Mouse (Mus musculus) B cell, adult 2 months (primary cell): ENCODE results near the gene Minar1.

Experiments used
- DNase-seq, 2 experiments: peaks; one replicate each; pipeline ENCODE4 v3.0.0; 2022

Minar1 gene

GRCm38 (mm10) chr9:89623006-89623760 is at the start of gene Minar1:
Minar1 (minus strand) TSS chr9:89623125.
- no peak for DNase-seq

- DNase-seq: no peak
These were observed 47.0 kb upstream of the Minar1 start for GRCm38 (mm10) chr9:89669878-89670277.

GRCm38 (mm10) chr9:89667306-89667942 is 44.5 kb upstream of the Minar1 start:
- DNase-seq: no peak

DNA sequence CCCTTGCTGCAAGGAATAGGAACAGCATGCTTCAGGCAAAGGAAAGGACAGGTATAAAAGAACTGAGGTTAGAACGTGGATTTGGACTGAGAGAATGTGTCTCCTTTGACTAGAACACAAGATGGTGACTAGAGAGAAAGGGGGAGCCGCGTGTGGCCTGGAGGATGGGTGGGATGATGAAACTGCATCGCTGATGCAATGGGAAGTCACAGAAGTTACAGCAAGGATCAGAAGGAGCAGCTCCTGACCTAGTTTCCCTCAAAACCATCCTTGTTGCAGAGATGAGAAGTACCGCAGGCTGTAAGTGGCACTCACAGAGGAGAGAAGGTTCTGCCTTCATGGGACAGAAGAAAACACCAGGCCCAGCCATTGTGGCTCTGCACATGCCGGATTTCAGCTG is 28.0 kb upstream of the Minar1 start:
- no peak for DNase-seq

GRCm38 (mm10) chr9:89637453-89637852 is 14.5 kb upstream of the Minar1 start:
- no peak for DNase-seq

DNA sequence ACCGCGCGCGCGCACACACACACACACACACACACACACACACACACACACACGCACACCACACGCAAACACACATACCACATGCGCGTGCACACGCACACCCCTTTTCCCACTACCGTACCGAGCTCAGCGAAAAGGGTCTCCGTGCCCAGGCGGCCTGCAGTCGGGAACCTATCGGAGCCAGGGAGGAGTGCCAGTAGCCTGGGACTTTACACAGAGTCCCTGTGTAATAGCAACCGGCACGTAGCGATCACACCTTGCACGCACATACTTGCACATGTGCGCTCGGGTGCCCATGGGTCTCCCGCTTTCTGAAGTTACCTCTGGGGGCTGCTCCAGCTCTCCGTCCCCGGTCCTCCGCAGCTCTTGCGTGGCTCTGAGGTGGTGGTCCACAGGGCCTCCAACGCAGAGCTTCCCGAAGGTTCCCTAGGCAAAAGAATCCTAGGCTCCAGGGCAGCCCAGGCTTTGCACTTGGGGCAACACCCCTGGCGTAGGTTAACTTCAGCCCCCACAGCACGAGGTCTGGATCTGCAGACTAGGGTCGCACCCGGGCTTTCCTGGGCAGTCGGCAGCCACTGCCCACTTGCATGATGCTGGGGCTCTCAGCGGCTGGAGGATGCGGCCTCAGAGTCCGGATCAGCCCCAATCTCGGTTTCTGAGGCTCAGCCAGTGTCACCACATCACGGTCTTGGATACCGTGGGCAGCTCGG is 474 bp downstream of the Minar1 start:
- no peak for DNase-seq

- no peak for DNase-seq
These were observed 1.2 kb downstream of the Minar1 start for GRCm38 (mm10) chr9:89621750-89622149.

- DNase-seq: no peak
These were observed 2.6 kb downstream of the Minar1 start for GRCm38 (mm10) chr9:89620347-89620746.

- no peak for DNase-seq
These were observed 6.0 kb downstream of the Minar1 start for GRCm38 (mm10) chr9:89616946-89617345.

DNA sequence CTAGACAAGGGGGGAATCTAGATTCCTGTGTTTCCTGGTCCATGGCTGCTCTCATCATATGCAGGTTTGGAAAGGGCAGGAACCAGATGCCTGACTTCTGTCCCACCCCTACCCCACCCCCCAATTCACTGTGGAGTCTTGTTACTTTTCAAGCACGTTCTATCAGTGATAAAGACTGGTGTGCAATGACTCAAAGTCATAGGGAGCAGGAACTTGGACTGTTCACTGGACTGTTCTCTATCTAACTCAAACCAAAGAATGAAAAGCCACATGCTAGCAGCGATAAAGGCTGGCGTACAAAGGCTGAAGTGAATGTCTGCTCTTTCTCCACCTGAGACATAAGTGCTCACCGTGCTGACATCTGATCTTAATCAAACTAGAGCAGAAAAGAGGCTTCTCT is 12.3 kb downstream of the Minar1 start:
- no peak for DNase-seq

DNA sequence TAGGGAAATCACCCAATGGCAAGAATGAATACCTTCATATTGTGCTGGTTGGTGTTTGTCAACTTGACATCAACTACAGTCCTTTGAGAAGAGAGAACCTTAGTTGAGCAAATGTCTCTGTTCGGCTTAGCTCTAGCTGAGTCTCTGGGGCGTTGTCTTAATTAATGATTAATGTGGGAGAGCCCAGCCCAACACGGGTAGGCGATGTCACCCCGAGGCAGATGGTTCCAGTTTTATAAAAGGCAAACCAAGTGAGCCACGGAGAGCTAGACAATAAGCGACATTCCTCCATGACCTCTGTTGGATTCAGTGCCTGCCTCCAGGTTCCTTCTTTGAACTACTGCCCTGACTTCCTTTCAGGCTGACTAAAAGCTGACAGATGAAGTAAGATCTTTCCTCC is 15.6 kb downstream of the Minar1 start:
- no peak for DNase-seq

- DNase-seq: no peak
These were observed 16.7 kb downstream of the Minar1 start for GRCm38 (mm10) chr9:89606256-89606655.

GRCm38 (mm10) chr9:89601891-89602290 is 21.0 kb downstream of the Minar1 start:
- no peak for DNase-seq

GRCm38 (mm10) chr9:89600677-89601076 is 22.2 kb downstream of the Minar1 start:
- DNase-seq: no peak

DNA sequence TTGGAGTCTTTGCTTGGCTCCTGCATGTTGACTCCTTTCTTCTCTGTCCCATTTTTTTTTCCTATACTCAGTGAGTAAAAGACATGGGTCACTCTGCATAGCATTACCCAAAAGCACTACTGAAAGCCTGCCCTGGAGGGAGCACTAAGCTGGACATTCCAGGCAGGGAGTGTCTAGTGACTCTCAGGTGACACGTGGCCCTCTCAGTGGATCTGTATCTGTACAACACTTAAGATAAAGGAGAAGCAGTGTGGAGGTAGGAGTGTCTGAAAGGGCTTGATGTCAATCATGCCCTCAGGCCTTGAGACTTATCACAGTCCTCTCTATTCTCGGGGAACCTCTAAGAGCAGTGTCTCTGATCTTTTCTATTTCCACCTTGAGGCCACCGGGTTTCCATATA is 25.9 kb downstream of the Minar1 start:
- no peak for DNase-seq

DNA sequence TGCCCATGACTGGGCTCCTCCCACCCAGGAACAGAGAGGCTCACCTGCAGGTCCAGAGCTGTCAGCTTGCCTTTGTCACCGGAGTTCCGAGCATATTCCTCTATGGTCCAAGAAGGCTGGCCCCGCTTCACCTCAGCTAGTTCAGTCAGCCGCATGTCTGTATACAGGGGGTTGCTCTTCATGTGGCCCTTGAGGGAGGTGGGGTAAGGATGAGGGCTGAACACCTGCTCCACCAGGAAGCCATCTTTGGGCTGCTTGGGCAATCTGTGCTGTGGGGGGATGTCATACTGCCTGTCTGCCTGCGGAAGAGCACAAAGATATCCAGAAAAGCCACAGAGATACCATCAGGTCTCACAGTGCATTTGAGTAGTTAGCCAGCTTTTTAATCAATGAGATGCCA is 26.5 kb downstream of the Minar1 start:
- DNase-seq: no peak

GRCm38 (mm10) chr9:89592391-89592790 is 30.5 kb downstream of the Minar1 start:
- no peak for DNase-seq

GRCm38 (mm10) chr9:89578422-89578821 is 44.5 kb downstream of the Minar1 start:
- DNase-seq: no peak

DNA sequence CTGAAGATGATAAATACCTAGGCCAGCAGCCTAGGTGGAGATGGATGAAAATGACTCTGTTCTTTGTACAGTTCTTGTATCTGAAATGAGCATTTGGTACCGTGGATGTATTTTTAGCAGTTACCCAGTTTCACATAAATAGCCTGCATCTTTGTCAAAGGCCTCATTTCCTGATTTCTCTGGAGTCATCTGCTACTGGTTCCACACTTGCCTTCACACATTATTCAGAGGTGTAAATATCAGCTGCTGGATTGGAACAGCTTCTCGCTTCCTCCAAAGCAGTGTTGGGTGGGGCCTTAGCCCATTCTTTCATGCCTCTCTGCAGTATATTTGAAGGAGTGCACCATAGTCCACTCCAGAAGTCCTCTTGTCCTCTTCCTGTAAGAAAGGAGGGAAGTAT is 70.3 kb downstream of the Minar1 start:
- no peak for DNase-seq
